Mouse (Mus musculus) T-helper 1 cell (primary cell): ENCODE results near the gene Hnrnpc.

Source experiments
- in situ Hi-C: fragments of 300-600 bp; cut with MboI, MseI; formaldehyde crosslinking; loops from one replicate; pipeline ENCODE4 v1.15.1; 2025; ENCODE audit warnings: high pct_unique_total_duplicates

Hnrnpc gene

DNA sequence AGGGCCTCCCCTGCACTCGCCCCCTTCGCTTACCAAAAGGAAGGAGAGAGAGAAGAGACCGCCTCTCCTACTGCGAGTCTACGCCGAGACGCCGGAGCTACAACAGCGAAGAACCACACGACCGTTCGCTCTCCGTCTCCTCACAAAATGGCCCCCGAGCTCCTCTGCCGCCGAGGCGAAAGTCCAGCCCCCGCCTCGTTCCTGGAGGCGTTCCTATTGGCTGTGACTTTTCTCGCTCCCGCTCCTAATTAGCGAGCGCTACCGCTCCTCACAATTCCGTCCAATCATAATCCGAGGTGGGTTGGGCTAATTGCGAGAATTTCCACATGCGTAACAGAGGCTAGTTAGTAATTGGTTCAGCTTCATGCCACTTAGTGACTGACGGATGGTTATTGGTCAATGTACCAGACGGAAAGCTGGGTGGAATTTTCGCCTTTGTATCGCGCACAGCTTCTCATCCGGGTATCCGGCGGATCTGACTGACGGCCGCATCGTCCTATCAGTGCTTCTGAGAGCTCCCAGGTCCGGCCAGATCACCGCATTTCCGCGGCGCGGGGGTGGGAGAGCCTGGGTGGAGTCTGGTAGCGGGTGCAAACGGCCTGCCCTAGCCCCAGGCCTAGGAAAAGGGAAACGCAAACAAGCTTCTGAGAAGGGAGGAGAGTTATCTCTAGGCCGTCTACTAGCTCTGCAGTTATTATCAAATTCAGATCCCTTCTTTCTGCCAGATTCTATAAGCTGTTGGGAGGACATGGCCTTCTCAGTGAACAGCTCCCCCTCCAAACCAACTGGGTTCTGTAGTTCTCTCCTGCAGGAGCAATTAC, at the start of gene Hnrnpc:
Gene Hnrnpc, minus strand, starts transcription at position 173 of the 821 bp plus-strand sequence.
- in situ Hi-C loops: no loop called here

DNA sequence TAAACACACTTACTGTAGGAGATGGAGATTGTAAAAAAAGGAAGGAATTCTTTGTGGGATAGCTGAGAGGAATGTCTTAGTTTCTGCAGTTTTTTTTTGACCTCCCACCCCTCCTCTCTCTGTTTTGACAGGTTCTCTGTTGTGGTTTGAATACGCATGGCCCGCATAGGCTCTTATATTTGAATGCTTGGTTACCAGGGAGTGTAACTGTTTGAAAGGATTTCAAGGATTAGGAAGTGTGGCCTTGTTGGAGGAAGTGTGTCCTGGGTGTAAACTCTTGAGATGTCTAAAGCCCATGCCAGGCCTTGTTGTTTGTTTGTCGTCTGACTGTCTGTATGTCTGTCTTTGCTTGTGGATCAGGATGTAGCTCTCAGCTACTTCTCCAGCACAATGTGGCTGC, 48.8 kb upstream of the Hnrnpc start:
- in situ Hi-C loops: no loop called here

DNA sequence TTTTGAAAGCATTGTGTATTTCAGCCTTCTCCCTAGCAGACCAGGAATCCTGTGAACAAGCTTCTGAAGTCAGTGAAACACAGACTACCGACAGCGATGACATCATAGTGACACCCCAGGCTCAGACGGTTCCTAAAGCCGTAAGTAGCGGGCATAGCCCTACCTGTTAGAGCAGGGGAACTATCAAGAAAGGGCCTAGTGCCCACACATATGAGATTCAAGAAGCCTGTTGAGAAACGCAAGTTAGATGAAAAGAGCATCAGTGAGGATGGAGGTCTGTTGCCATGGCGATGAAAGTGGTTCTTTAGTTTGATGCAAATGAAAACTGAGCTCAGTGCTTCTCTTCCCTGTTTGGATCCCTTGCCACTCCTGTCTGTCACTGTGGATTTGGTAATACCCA, 48.4 kb upstream of the Hnrnpc start:
- in situ Hi-C loops: no loop called here

DNA sequence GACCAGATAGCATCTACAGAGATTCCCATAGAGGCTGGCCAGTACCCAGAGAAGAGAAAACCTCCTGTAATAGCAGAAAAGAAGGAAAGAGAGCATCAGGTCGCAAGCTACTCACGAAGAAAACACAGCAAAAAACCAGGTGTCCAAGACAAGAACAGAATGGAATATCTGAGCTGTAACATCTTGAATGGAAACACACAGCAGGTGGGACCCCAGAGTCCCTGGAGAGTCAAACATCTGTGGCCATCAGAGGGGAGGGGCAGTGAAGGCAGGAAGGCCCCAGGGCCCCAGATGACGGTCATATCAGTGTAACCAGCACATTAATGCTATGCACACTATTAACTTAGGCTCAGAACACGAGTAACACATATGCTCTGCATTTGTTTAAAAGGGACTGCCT, 46.1 kb upstream of the Hnrnpc start:
- in situ Hi-C loops: no loop called here

DNA sequence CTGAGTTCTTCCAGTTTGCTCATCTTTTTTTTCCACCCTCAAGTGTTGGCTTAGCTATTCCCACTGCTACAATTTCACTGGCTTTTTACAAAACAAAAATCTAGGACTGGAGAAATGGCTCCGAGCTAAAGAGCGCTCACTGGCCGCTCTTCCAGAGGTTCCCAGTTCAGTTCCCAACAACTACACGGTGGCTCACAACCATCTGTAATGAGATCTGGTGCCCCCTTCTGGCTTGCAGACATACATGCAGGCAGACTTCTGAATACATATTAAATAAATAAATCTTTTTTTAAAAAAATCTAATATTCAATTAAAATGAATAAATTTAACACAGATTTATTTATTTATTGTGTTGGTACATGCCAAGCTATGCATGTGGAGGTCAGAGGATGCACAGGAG, 42.7 kb upstream of the Hnrnpc start:
- in situ Hi-C loops: no loop called here

DNA sequence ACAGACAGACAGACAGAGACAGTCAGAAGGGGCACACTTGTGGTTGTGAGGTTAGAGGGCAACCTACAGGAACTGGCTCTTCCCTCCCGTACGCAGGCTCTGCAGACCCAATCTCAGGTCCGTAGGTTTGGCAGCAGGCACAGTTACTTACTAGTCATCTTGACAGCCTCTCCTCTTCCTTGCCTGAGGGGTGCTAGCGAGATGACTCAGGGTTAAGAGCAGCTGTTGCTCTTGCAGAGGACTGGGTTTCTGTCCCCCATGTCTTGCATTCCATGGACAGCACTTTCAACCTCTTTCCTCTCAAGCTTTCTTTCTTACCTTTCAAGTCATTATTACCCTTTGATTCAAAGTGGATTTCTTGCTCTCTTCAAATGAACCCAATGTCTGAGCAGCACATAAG, 40.3 kb upstream of the Hnrnpc start:
- in situ Hi-C loops: no loop called here

DNA sequence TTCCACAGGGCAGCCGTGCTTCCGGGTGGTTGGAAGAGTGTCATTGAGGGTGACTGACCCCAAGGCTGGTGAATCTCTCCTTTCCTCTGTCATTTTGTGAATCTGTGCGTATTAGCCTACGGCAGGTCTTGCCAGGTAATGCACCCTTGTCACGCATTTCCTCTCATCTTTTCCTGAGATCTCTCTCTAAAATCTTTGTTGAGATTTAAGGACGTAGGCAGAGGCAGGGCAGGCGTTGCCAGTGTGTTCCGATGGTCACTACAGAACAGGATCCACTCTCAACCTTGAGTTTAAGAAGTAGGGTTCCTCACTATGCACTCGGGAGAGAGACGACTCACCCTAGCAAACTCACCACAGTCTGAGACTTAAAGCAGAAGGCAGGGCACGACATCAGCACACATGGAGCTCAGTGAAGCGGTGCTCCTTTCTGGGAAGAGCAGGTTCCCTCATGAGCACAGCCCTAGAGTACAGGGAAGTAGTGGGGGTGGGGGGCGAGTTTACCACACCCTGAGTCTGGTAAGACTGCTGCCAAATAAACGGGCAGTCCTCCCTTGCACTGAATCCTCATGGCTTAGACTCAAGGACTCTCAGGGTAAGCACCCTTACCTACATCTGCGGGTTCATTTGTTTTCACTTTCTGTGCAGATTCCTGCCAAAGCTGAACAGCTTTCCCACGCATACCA, 37.8 kb upstream of the Hnrnpc start:
- in situ Hi-C loops: no loop called here

DNA sequence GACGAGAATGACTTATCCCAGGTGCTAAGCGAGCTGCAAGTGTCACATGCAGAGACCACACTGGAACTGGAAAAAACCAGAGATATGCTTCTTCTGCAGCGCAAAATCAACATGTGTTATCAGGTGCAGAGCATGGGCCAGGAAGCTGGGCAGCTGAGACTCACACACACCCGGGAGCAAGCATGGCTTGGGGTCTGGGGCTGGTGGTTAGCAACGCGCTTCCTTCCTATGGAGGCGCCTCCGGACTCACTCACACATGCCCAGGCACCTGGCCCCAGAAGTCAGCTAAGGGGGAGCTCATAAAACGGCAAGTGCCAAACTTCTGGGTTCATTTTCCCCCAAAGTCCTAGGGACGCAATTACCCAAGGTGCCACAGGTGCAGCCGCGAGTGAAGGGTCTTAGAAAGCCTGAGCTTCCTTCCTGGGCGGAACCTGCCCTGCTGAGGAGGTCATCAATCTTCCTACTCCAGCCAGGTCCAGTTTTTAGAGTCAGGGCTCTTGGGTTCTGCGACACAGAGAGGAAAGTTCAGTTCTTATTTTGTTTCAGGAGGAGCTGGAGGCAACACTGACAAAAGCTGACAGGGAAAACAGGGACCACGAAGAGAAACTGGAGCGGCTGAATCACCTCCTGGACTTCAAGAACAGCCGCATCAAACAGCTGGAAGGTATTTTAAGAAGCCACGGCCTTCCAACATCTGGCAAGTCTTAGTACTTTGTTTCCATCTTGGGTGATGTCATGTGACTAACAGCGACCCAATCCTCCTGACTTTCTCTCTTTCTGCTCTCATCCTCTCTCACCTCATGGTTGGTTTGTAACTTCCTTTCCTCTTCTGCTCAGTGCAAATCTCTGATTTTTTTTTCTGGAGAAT, 37.0 kb upstream of the Hnrnpc start:
- in situ Hi-C loops: no loop called here

DNA sequence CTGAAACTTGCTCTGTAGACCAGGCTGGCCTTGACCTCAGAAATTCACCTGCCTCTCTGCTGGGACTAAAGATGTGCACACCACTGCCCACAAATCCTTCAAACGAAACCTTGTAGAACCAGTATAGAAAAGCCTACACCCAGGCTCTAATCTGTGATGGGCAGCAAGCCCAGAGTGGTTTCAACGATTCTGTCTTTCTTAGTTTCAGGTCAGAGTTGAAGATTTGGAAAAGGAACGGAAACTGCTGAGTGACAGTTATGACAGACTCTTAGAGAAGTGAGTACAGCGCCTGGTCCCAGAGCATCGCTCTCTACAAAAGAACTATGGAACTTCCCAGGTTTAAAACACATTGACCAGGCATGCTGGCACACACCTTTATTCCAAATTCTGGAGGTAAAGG, 29.8 kb upstream of the Hnrnpc start:
- in situ Hi-C loops: no loop called here

DNA sequence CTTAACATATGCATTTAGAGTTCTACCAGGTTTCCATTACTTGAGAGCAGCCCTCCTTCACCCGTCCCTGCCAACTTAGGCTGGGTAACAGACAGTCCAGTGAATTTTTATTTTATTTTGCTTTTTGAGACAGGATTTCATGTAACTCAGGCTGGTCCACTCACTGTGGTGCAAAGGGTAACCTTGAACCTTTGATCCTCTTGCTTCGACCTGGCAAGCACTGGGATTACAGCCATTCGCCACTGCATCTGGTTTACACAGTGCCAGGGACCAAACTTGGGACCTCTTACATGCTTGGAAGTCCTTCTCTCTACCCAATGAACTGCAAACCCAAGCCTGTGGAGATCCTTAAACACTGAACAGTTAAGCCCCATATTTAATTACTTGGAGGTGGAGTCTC, 20.8 kb upstream of the Hnrnpc start:
- in situ Hi-C loops: no loop called here

DNA sequence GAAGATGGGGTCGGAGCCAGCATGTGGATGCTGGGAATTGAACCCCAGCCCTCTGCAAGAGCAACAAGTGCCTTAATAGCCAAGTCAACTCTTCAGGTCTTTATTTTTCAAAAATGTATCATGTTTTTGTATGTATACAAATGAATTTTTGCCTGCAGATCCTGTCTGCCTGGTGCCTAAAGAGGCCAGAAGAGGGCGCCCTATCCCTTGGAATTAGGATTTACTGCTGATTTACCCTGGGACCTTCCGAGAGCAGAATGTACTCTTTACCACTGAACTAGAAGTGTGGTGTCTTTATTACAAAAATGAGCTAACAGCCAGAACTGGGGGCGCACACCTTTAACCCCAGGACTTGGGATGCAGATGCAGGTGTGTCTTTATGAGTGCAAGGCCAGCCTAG, 20.1 kb upstream of the Hnrnpc start:
- in situ Hi-C loops: no loop called here

DNA sequence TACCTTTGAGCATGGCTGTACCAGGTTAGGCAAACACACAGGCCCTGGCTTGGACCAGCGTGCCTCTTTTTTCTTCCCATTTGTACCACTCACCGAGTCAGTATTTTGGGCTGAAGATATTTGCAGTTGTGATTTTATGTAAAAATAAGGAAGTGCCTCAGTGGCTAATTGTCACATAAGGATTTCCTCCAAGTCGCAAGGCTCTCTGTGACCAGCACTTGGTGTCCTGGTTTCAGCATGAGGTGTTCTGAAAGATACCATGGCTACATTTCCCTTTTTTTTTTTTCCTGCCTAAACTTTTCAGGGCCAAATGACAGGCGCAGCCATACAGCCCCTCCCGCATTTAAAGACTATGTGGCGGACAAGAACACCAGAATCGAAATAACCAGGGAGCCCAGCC, 16.3 kb upstream of the Hnrnpc start:
- in situ Hi-C loops: no loop called here

DNA sequence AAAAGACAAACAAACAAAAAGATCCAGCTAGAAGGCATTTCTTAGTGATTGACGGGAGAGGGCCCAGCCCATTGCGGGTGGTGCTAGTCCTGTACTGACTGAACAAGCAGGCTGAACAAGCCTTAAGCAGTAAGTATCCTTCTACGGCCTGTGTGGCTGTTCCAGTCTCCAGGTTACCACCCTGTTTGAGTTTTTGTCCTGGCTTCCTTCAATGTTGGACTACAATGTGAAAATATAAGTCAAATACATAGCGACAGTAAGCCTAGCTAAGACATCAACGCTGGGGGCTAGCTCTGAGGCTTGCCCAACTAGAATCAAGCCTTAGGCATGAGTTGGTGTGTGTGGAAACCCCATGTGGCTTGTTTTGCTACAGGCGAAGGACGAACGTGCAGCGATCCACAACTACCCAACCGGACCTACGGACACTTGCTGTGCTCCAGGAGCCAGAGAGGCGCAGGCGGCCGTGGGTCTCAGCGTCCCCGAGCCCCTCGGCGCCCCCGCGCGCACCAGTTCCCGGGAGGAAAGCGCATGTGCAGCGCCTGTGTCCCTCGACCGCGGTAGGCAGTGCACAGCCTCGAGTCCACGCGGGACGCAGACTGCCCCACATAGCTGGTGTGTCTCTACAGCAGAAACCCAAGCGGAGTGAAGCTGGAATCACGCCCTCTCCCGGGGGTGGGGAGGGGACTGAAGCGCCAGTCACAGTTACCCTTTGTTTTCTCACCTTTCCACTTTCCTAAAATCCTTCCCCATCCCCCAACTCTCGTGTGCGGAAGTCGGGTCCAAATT, 15.2 kb upstream of the Hnrnpc start:
- in situ Hi-C loops: no loop called here

DNA sequence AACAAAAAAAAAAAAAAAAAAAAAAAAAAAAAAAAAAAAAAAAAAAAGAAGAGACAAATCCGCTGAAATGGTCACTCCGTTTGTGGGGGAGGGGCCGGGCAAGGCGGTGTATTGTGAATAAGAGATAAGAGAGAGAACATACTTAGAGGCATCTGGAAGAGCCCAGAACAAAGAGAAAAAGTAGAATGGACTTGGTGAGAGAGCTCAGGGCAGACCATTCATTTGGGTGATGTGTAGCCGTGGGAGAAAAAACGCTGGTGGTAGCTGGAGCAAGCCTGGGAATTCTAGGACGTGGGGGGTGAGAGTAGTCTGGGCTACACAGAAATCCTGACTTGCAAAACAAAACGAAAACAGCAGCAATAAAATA, 14.6 kb upstream of the Hnrnpc start:
- in situ Hi-C loops: no loop called here

DNA sequence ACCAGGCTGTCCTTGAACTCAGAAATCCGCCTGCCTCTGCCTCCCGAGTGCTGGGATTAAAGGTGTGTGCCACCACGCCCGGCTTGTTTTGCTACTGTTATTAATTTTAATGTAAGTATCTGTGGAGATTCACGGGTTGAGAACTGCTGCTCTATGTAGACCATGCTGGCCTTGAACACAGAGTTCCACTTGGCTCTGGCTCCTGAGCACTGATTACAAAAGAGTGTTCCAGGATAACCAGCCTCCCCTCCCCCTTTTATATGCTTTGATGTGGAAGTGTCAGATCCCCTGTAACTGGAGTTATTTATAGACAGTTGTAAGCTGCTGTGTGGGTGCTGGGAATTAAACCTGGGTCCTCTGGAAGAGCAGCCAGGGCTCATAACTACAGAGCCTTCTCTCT, 13.4 kb upstream of the Hnrnpc start:
- in situ Hi-C loops: no loop called here

DNA sequence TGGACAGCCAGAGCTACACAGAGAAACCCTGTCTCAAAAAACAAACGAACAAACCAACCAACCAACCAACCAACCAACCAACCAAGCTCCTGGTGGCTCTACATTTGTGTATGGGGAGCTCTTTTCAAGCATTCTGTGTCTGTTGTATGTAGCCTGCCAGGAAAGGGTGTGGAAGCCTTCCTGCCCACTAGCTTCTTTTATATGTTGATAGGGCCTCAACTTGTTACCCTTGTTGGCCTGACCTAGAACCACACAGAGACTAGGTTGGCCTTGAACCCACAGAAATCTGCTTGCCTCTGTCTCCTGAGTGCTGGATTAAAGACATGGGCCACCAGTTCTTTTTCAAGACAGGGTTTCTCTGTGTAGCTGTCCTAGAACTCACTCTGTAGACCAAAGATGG, 10.3 kb upstream of the Hnrnpc start:
- in situ Hi-C loops: no loop called here

DNA sequence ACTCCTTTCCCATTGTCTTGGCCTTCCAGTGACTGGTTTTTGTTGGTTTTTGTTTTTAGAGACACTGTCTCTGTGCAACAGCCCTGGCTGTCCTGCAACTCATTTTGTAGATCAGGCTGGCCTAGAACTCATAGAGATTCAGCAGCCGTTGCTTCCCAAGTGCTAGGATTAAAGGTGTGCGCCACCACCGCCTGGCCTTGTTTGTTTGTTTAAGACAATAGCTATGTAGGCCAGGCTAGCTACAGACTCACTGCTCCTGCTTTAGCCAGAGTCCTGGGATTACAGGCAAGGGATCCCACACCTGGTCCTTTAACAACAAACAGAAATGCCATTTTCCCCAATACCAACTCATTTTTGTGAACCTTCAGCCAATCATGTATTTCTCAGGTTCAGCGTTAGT, 6.5 kb upstream of the Hnrnpc start, which contains the start of gene Rpgrip1:
Gene Rpgrip1, plus strand, starts transcription at position 359 of the 400 bp plus-strand sequence.
- in situ Hi-C loops: no loop called here

DNA sequence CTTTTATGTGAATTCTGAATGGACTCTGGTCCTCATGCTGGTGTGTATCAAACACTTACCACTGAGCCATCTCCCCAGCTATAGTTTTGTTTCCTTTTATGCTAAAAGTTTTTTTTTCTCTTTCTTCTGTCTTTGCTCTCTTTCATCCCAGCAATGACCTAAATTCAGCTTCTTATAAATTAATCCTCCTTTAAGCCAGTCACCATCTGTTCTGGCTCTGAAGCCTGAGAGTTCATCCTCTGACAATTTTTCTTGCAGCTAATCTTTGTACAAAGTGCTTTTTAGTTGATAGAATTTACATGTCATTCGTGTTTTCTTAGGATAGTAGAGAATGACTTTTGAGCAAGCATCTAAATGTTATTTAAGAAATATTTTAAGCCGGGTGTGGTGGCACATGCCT, 4.2 kb upstream of the Hnrnpc start:
- in situ Hi-C loops: no loop called here

DNA sequence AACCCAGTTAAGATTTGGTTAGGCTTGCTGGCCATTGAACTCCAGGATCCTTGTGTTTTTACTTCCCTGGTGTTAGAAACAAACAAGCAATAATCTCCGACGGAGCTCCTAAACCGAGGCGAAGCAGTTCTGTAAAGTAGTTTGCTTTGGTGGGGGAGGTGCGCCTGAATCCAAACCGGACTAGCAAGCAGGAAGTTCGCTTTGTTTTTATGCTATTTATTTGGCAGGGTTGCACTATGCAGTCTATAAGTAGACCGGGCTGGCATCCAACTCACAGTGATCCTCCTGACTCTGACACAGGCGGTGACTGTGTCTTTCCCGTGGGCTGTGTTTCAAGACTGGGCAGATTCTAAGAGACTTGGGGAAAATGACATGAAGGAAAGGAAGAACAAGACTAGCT, 2.9 kb upstream of the Hnrnpc start:
- in situ Hi-C loops: no loop called here

DNA sequence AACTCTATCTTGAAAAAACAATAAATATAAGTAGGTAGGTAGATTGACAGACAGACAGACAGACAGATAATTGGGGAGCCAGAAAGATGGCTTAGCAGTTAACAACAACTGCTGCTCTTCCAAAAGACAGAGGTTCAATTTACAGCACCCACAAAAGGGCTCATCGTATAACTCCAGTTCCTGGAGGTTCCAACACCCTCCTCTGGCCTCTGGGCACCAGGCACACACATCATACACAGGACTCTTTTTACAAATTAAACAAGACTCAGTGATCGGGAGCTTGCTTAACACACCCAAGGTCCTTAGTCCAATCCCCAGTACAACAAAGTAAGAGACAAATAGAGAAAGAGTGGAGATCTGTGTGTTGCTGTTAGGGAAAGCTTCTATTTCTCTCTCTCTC, 1.5 kb upstream of the Hnrnpc start:
- in situ Hi-C loops: no loop called here

DNA sequence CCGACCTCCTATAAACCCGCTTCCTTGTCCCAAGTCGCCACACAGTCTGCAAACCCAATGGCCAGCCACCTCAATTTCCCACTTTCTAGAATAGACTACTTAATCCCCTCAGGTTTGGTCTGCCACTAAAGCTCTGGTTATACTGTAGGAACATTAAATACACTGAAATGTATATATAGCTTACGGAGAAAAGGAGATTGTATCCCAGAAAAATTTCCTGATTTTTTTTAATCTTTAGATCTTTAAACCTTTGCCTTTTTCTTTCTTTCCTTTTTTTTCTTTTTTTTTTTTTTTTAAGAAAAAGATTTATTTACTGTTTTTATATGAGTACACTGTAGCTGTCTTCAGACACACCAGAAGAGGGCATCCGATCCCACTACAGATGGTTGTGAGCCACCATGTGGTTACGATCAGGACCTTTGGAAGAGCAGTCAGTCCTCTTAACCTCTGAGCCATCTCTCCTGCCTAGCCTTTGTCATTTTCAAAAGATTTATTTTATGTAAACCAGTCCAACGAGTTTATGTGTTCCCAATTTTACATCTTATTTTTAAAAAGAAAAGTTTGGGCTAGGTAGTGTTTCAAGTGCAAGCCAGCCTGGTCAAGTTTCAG, 953 bp upstream of the Hnrnpc start:
- in situ Hi-C loops: no loop called here
